Mouse (Mus musculus): Measurements from ENCODE around the gene Mvp.

- TF ChIP-seq TAL1 (IDR thresholded peaks at IDR 0.05; ENCODE audit: low read length), result no peak
- no peak for TF ChIP-seq GATA1 (IDR thresholded peaks at IDR 0.05; ENCODE audit: low read length)
Measured at GRCm38 (mm10) chr7:126975893-126975949, 38.7 kb downstream of the Mvp start, which contains the start of gene Cdipt.

Data from erythroblast, embryonic 14.5 days (primary cell).